Mouse (Mus musculus): ENCODE data around the gene Zfp263. TPM values are rescaled to one million over a fixed set of nuclear protein-coding genes. Genes with fewer than 3 reads are reported as not detected.

The Zfp263 gene
- total RNA-seq, 1 experiment from 2014 or later = 47.6 TPM

Other genes with a start within 250 kb of the Zfp263 start
- not detected in 3 replicates for gene Olfr161, start 153.1 kb upstream of the Zfp263 start, total RNA-seq (2017)
- gene Mefv, start 26.0 kb upstream of the Zfp263 start, total RNA-seq (2017) = 20.5 to 25.6 TPM (median 25.2 TPM) in 3 replicates
- gene Olfr15, start 86.8 kb downstream of the Zfp263 start, total RNA-seq (2017) = not detected in 3 replicates
- 0.11 to 1.5 TPM (median 1.4 TPM) in 3 replicates for gene Zfp174, start 103.2 kb downstream of the Zfp263 start, total RNA-seq (2017)
- gene Naa60, start 128.3 kb downstream of the Zfp263 start, total RNA-seq (2017) = 24.5 to 61.7 TPM (median 26.2 TPM) in 3 replicates
- 23.7 to 35.3 TPM (median 24.2 TPM) in 3 replicates for gene Zfp597, start 140.5 kb downstream of the Zfp263 start, total RNA-seq (2017)
- 1.2 TPM in 1 of 3 replicates, not detected in the others for gene Gm20695, start 140.6 kb downstream of the Zfp263 start, total RNA-seq (2017)
- gene 1700037C18Rik, start 164.6 kb downstream of the Zfp263 start, total RNA-seq (2017) = 0.57 to 6.4 TPM (median 1.9 TPM) in 3 replicates
- 12.0 to 20.1 TPM (median 12.2 TPM) in 3 replicates for gene Cluap1, start 164.7 kb downstream of the Zfp263 start, total RNA-seq (2017)
- gene Nlrc3, start 232.5 kb downstream of the Zfp263 start, total RNA-seq (2017) = 9.6 to 50.1 TPM (median 14.0 TPM) in 3 replicates